Mouse (Mus musculus) 416B (cell line): ENCODE data around the gene Vps13a.

Source experiments
- DNase-seq: peaks from one replicate; pipeline ENCODE4 v3.0.0; 2011; ENCODE audit warnings: low read depth

Gene Vps13a

GRCm38 (mm10) chr19:16584546-16584945, 196.2 kb downstream of the Vps13a start:
- DNase-seq = no peak

- DNase-seq = no peak
Measured at GRCm38 (mm10) chr19:16580501-16580900, 200.2 kb downstream of the Vps13a start.

- DNase-seq = no peak
Measured at GRCm38 (mm10) chr19:16579656-16580260, 201.0 kb downstream of the Vps13a start.

- DNase-seq = no peak
Measured at GRCm38 (mm10) chr19:16576790-16577189, 203.9 kb downstream of the Vps13a start.
